Mouse (Mus musculus): Measurements from ENCODE around the gene Bmper. TPM values are rescaled to one million over a fixed set of nuclear protein-coding genes. Genes with fewer than 3 reads are reported as not detected.

Bmper gene
- polyA plus RNA-seq, 1 experiment from 2014 or later, result 17.0 TPM

- Histone ChIP-seq H3K4me1 (peaks cover 3% of the 10 kb centered on the region; the same call in 1 of the 2 replicates), H3K27me3 (no peaks in the 10 kb centered on the region), H3K9ac (replicated peaks) (no peak overlapping the region), H3K36me3 (no peaks in the 10 kb centered on the region), H3K4me2 (replicated peaks) (no peak overlapping the region), H3K9me3 (no peaks in the 10 kb centered on the region), H3K27ac (replicated peaks) (no peak overlapping the region), H3K4me3 (no peak overlapping the region)
- WGBS, result 55% methylated on average over 5 of the region's 5 CpGs
- ATAC-seq (replicated peaks), result no peak
These were observed 131.4 kb downstream of the Bmper start for GRCm38 (mm10) chr9:23354201-23354820.

GRCm38 (mm10) chr9:23358108-23358507, 135.2 kb downstream of the Bmper start:
- H3K4me3 ChIP-seq, result no peak overlapping the region
- no peak overlapping the region for H3K4me2 ChIP-seq (replicated peaks)
- no peaks in the 10 kb centered on the region for H3K9me3 ChIP-seq
- no peak for ATAC-seq (replicated peaks)
- H3K27me3 ChIP-seq, result no peaks in the 10 kb centered on the region
- no peaks in the 10 kb centered on the region for H3K36me3 ChIP-seq
- H3K27ac ChIP-seq (replicated peaks), result no peak overlapping the region
- H3K4me1 ChIP-seq, result peaks cover 3% of the 10 kb centered on the region; the same call in 1 of the 2 replicates
- H3K9ac ChIP-seq (replicated peaks), result no peak overlapping the region
- WGBS, result 96% methylated on average over 2 of the region's 2 CpGs

- no peaks in the 10 kb centered on the region for H3K4me1 ChIP-seq
- H3K27me3 ChIP-seq, result no peaks in the 10 kb centered on the region
- no peak overlapping the region for H3K9ac ChIP-seq (replicated peaks)
- H3K36me3 ChIP-seq, result no peaks in the 10 kb centered on the region
- no peaks in the 10 kb centered on the region for H3K9me3 ChIP-seq
- H3K4me3 ChIP-seq, result no peak overlapping the region
- no peak for ATAC-seq (replicated peaks)
- no peak overlapping the region for H3K4me2 ChIP-seq (replicated peaks)
- WGBS, result 71% methylated on average over 2 of the region's 2 CpGs
- no peak overlapping the region for H3K27ac ChIP-seq (replicated peaks)
These were observed 140.3 kb downstream of the Bmper start for GRCm38 (mm10) chr9:23363139-23363538.

GRCm38 (mm10) chr9:23363540-23363939, 140.7 kb downstream of the Bmper start:
- Histone ChIP-seq H3K27ac (replicated peaks) (no peak overlapping the region), H3K4me3 (no peak overlapping the region), H3K4me1 (no peaks in the 10 kb centered on the region), H3K4me2 (replicated peaks) (no peak overlapping the region), H3K9me3 (no peaks in the 10 kb centered on the region), H3K36me3 (no peaks in the 10 kb centered on the region), H3K27me3 (no peaks in the 10 kb centered on the region), H3K9ac (replicated peaks) (no peak overlapping the region)
- WGBS, result 88% methylated on average over 7 of the region's 7 CpGs
- no peak for ATAC-seq (replicated peaks)

GRCm38 (mm10) chr9:23364047-23364446, 141.2 kb downstream of the Bmper start:
- H3K4me3 ChIP-seq, result no peak overlapping the region
- H3K36me3 ChIP-seq, result no peaks in the 10 kb centered on the region
- H3K9me3 ChIP-seq, result no peaks in the 10 kb centered on the region
- no peaks in the 10 kb centered on the region for H3K4me1 ChIP-seq
- WGBS, result 89% methylated on average over 2 of the region's 2 CpGs
- H3K27me3 ChIP-seq, result no peaks in the 10 kb centered on the region
- H3K9ac ChIP-seq (replicated peaks), result no peak overlapping the region
- ATAC-seq (replicated peaks), result no peak
- H3K27ac ChIP-seq (replicated peaks), result no peak overlapping the region
- no peak overlapping the region for H3K4me2 ChIP-seq (replicated peaks)

- ATAC-seq (replicated peaks), result no peak
- H3K9ac ChIP-seq (replicated peaks), result no peak overlapping the region
- no peak overlapping the region for H3K27ac ChIP-seq (replicated peaks)
- no peaks in the 10 kb centered on the region for H3K36me3 ChIP-seq
- H3K9me3 ChIP-seq, result no peaks in the 10 kb centered on the region
- H3K27me3 ChIP-seq, result no peaks in the 10 kb centered on the region
- no peak overlapping the region for H3K4me3 ChIP-seq
- no peak overlapping the region for H3K4me2 ChIP-seq (replicated peaks)
- no peaks in the 10 kb centered on the region for H3K4me1 ChIP-seq
These were observed 145.2 kb downstream of the Bmper start for GRCm38 (mm10) chr9:23368124-23368523.

GRCm38 (mm10) chr9:23374789-23375460, 152.0 kb downstream of the Bmper start:
- H3K27ac ChIP-seq (replicated peaks), result no peak overlapping the region

GRCm38 (mm10) chr9:23377831-23378730, 155.2 kb downstream of the Bmper start:
- whole genome bisulfite sequencing, result 9% methylated on average over 5 of the region's 5 CpGs
- H3K9ac ChIP-seq (replicated peaks), result no peak overlapping the region
- peak; percentile 73 for ATAC-seq (replicated peaks)
- no peak overlapping the region for H3K4me2 ChIP-seq (replicated peaks)
- H3K27me3 ChIP-seq, result no peaks in the 10 kb centered on the region
- no peaks in the 10 kb centered on the region for H3K36me3 ChIP-seq
- no peaks in the 10 kb centered on the region for H3K9me3 ChIP-seq
- H3K4me3 ChIP-seq, result no peak overlapping the region
- H3K27ac ChIP-seq (replicated peaks), result peak overlapping the region; percentile 90
- H3K4me1 ChIP-seq, result peaks cover 42% of the 10 kb centered on the region

More at GRCm38 (mm10) chr9:23374789-23375460, 152.0 kb downstream of the Bmper start:
- 13% methylated on average over 4 of the region's 4 CpGs for WGBS
- Histone ChIP-seq H3K9ac (replicated peaks) (no peak overlapping the region), H3K4me2 (replicated peaks) (no peak overlapping the region), H3K4me1 (peaks cover 31% of the 10 kb centered on the region), H3K9me3 (no peaks in the 10 kb centered on the region), H3K27me3 (no peaks in the 10 kb centered on the region), H3K4me3 (no peak overlapping the region), H3K36me3 (no peaks in the 10 kb centered on the region)
- no peak for ATAC-seq (replicated peaks)

- 2% methylated on average over 6 of the region's 6 CpGs for WGBS
- H3K4me3 ChIP-seq, result no peak overlapping the region
- peaks cover 42% of the 10 kb centered on the region for H3K4me1 ChIP-seq
- peak overlapping the region; percentile 90 for H3K27ac ChIP-seq (replicated peaks)
- H3K27me3 ChIP-seq, result no peaks in the 10 kb centered on the region
- no peaks in the 10 kb centered on the region for H3K9me3 ChIP-seq
- ATAC-seq (replicated peaks), result peak; percentile 94
- H3K4me2 ChIP-seq (replicated peaks), result no peak overlapping the region
- H3K9ac ChIP-seq (replicated peaks), result no peak overlapping the region
- no peaks in the 10 kb centered on the region for H3K36me3 ChIP-seq
These were observed 155.9 kb downstream of the Bmper start for GRCm38 (mm10) chr9:23378731-23379170.

- H3K4me1 ChIP-seq, result peaks cover 51% of the 10 kb centered on the region
- no peak overlapping the region for H3K9ac ChIP-seq (replicated peaks)
- no peak overlapping the region for H3K4me2 ChIP-seq (replicated peaks)
- H3K27me3 ChIP-seq, result no peaks in the 10 kb centered on the region
- peak overlapping the region; percentile 90 for H3K27ac ChIP-seq (replicated peaks)
- no peaks in the 10 kb centered on the region for H3K36me3 ChIP-seq
- WGBS, result 11% methylated on average over 5 of the region's 5 CpGs
- no peak overlapping the region for H3K4me3 ChIP-seq
- no peaks in the 10 kb centered on the region for H3K9me3 ChIP-seq
- ATAC-seq (replicated peaks), result no peak
These were observed 157.4 kb downstream of the Bmper start for GRCm38 (mm10) chr9:23380171-23380835.

GRCm38 (mm10) chr9:23383291-23383690, 160.4 kb downstream of the Bmper start:
- H3K27ac ChIP-seq (replicated peaks), result no peak overlapping the region
- H3K4me1 ChIP-seq, result peaks cover 36% of the 10 kb centered on the region
- no peak for ATAC-seq (replicated peaks)
- H3K9me3 ChIP-seq, result no peaks in the 10 kb centered on the region
- WGBS, result 76% methylated on average over 8 of the region's 8 CpGs
- H3K36me3 ChIP-seq, result no peaks in the 10 kb centered on the region
- H3K4me2 ChIP-seq (replicated peaks), result no peak overlapping the region
- H3K4me3 ChIP-seq, result no peak overlapping the region
- no peak overlapping the region for H3K9ac ChIP-seq (replicated peaks)
- no peaks in the 10 kb centered on the region for H3K27me3 ChIP-seq

- Histone ChIP-seq H3K27ac (replicated peaks) (no peak overlapping the region), H3K9me3 (no peaks in the 10 kb centered on the region), H3K4me3 (no peak overlapping the region), H3K27me3 (no peaks in the 10 kb centered on the region), H3K4me1 (peaks cover 30% of the 10 kb centered on the region), H3K4me2 (replicated peaks) (no peak overlapping the region), H3K9ac (replicated peaks) (no peak overlapping the region), H3K36me3 (no peaks in the 10 kb centered on the region)
- 94% methylated on average over 1 of the region's 1 CpGs for WGBS
- ATAC-seq (replicated peaks), result no peak
These were observed 161.0 kb downstream of the Bmper start for GRCm38 (mm10) chr9:23383837-23384236.
